Mouse (Mus musculus): ENCODE results near the gene Cux1. TPM values are rescaled to one million over a fixed set of nuclear protein-coding genes. Genes with fewer than 3 reads are reported as not detected.

Gene Cux1
- polyA plus RNA-seq, 1 experiment, result 164 TPM

DNA sequence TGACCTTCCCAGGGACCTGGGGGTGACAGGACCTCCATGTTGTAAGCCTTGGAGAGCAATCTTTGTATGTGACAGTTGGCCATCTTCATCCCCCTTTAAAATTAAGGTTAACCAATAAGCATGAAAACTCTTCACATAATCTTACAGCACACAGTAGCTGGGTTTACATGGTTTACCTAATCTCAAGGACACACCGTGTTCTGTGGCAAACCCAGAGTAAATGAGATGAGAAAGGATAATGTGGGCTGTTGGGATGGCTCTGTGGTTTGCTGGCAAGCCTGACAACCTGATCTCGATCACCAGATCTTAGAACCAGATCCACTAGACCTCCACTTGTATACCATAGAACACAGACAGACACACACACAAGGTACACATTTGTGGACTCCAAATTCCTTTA lies 73.0 kb downstream of the Cux1 start:
- Histone ChIP-seq H3K27me3 (ENCODE audit: control insufficient read depth, insufficient read depth, low read length) (no peaks in the 10 kb centered on the region), H3K27ac (ENCODE audit: control insufficient read depth, insufficient read depth, low read length) (no peak overlapping the region), H3K4me1 (replicated peaks; ENCODE audit: control insufficient read depth, insufficient read depth, low read length) (peaks cover 5% of the 10 kb centered on the region; the same call in 1 of the 2 replicates), H3K4me3 (ENCODE audit: control insufficient read depth, insufficient read depth, low read length) (no peak overlapping the region), H3K36me3 (ENCODE audit: control insufficient read depth, insufficient read depth, low read length) (no peaks in the 10 kb centered on the region)
- DNase-seq, result no peak
- TF ChIP-seq POLR2A (IDR thresholded peaks at IDR 0.05; ENCODE audit: control insufficient read depth, extremely low read depth, insufficient read depth, low read length, poor library complexity), result no peak
- no peak for TF ChIP-seq CTCF (IDR thresholded peaks at IDR 0.05; ENCODE audit: borderline replicate concordance, control insufficient read depth, extremely low read depth, insufficient read depth, low read length, poor library complexity)
- WGBS, result 13% methylated on average over 2 of the region's 2 CpGs

DNA sequence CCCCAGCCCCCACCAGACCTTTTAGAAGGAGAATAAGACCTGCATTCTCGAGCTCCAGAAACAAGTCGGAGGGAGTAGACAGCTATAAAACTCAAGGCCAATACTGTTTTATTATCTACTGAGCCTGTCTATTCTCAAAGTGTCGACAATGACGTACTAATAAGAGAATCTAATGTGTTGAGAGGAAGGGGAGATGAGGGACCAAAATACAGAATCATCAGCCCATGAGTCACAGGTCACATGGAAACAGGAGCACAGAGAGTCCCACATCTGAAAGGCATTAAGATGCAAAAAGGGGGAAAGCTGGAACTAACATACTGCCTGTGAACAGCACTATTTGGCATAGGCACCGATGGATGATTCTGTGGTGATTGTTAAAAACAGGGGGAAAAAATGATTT lies 77.8 kb downstream of the Cux1 start:
- TF ChIP-seq POLR2A (IDR thresholded peaks at IDR 0.05; ENCODE audit: control insufficient read depth, extremely low read depth, insufficient read depth, low read length, poor library complexity) (no peak), CTCF (IDR thresholded peaks at IDR 0.05; ENCODE audit: borderline replicate concordance, control insufficient read depth, extremely low read depth, insufficient read depth, low read length, poor library complexity) (no peak)
- Histone ChIP-seq H3K4me3 (ENCODE audit: control insufficient read depth, insufficient read depth, low read length) (no peak overlapping the region), H3K36me3 (ENCODE audit: control insufficient read depth, insufficient read depth, low read length) (peaks cover 10% of the 10 kb centered on the region), H3K4me1 (replicated peaks; ENCODE audit: control insufficient read depth, insufficient read depth, low read length) (0 out of 2 replicates have a peak, but pooled peaks cover 2% of the 10 kb centered on the region), H3K27me3 (ENCODE audit: control insufficient read depth, insufficient read depth, low read length) (no peaks in the 10 kb centered on the region), H3K27ac (ENCODE audit: control insufficient read depth, insufficient read depth, low read length) (no peak overlapping the region)
- WGBS, result 97% methylated on average over 5 of the region's 5 CpGs
- no peak for DNase-seq

DNA sequence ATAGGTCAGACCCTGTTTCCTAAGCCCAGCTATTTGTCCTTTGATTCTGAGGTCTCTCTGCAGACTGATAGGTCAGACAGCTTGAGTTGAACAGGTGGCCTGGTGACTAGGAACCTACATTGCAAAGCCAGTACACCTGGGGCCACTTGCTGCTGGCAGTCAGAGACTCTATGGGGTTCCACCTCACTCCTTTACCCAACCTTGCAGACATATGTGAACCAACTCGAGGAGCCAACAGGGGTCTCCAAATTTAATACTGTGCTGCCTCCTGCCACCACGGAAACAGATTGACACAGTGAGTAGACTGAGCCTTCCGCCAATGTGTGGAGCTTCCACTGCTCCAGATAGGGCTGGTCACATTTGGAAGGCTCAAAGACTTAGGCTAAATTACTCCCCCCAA lies 78.6 kb downstream of the Cux1 start:
- Histone ChIP-seq H3K4me3 (ENCODE audit: control insufficient read depth, insufficient read depth, low read length) (no peak overlapping the region), H3K27me3 (ENCODE audit: control insufficient read depth, insufficient read depth, low read length) (no peaks in the 10 kb centered on the region), H3K36me3 (ENCODE audit: control insufficient read depth, insufficient read depth, low read length) (peaks cover 16% of the 10 kb centered on the region), H3K4me1 (replicated peaks; ENCODE audit: control insufficient read depth, insufficient read depth, low read length) (0 out of 2 replicates have a peak, but pooled peaks cover 2% of the 10 kb centered on the region), H3K27ac (ENCODE audit: control insufficient read depth, insufficient read depth, low read length) (no peak overlapping the region)
- TF ChIP-seq POLR2A (IDR thresholded peaks at IDR 0.05; ENCODE audit: control insufficient read depth, extremely low read depth, insufficient read depth, low read length, poor library complexity), result no peak
- TF ChIP-seq CTCF (IDR thresholded peaks at IDR 0.05; ENCODE audit: borderline replicate concordance, control insufficient read depth, extremely low read depth, insufficient read depth, low read length, poor library complexity), result no peak
- no peak for DNase-seq
- 59% methylated on average over 3 of the region's 3 CpGs for WGBS

DNA sequence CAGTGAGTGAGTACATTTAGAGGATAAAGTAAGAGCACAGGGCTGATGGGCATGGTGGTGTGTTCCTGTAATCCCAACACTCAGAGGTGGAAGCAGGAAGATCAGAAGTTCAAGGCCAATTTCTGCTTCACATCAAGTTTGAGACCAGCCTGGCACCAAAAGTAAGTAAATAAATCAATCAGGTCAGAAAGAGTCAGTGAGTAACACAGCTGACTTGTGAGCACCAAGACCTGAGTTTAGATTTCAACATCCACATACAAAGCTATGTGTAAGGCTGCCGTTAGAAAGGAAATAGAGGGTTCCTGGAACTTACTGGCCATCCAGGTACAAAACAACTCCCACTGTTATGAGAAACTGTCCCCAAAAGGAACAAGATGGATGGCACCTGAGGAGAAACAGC lies 79.1 kb downstream of the Cux1 start:
- Histone ChIP-seq H3K36me3 (ENCODE audit: control insufficient read depth, insufficient read depth, low read length) (peaks cover 20% of the 10 kb centered on the region), H3K27me3 (ENCODE audit: control insufficient read depth, insufficient read depth, low read length) (no peaks in the 10 kb centered on the region), H3K4me1 (replicated peaks; ENCODE audit: control insufficient read depth, insufficient read depth, low read length) (0 out of 2 replicates have a peak, but pooled peaks cover 2% of the 10 kb centered on the region), H3K27ac (ENCODE audit: control insufficient read depth, insufficient read depth, low read length) (no peak overlapping the region), H3K4me3 (ENCODE audit: control insufficient read depth, insufficient read depth, low read length) (no peak overlapping the region)
- no peak for DNase-seq
- TF ChIP-seq CTCF (IDR thresholded peaks at IDR 0.05; ENCODE audit: borderline replicate concordance, control insufficient read depth, extremely low read depth, insufficient read depth, low read length, poor library complexity) (no peak), POLR2A (IDR thresholded peaks at IDR 0.05; ENCODE audit: control insufficient read depth, extremely low read depth, insufficient read depth, low read length, poor library complexity) (no peak)
- WGBS, result 41% methylated on average over 1 of the region's 1 CpGs

DNA sequence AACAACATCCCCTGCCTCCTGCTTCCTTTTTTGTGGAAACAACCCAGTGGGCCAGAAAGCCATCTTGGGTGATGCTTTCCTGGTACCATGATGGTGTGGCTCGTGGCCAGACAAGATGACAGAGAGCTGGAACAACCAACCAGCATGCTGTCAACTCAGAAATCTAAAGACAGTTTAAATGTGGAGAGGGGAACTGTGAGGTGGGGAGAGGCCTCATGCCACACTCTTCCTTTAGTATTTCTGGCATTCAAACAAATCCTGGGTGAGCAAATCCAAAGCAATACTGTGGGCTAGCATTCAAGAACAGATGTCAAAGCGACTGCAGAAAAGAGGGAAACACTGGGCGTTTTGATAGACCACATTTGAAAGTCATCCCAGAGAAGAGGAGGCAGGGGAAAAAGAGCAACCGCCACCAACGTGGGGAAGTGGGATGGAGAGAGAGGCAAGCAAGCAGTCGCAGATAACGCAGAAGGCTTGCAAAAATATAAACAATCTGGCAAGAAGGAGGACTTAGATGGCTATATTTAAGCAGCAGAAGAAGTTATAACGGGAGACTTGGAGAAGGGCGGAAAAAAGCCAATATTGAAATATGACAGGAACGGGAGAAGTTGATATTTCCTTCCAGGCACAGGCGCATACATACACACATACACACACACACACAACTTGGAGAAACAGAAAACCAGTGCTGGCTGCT lies 79.7 kb downstream of the Cux1 start:
- no peak for DNase-seq
- no peak for TF ChIP-seq POLR2A (IDR thresholded peaks at IDR 0.05; ENCODE audit: control insufficient read depth, extremely low read depth, insufficient read depth, low read length, poor library complexity)
- no peak for TF ChIP-seq CTCF (IDR thresholded peaks at IDR 0.05; ENCODE audit: borderline replicate concordance, control insufficient read depth, extremely low read depth, insufficient read depth, low read length, poor library complexity)
- Histone ChIP-seq H3K27ac (ENCODE audit: control insufficient read depth, insufficient read depth, low read length) (no peak overlapping the region), H3K4me1 (replicated peaks; ENCODE audit: control insufficient read depth, insufficient read depth, low read length) (0 out of 2 replicates have a peak, but pooled peaks cover 2% of the 10 kb centered on the region), H3K27me3 (ENCODE audit: control insufficient read depth, insufficient read depth, low read length) (no peaks in the 10 kb centered on the region), H3K36me3 (ENCODE audit: control insufficient read depth, insufficient read depth, low read length) (peaks cover 20% of the 10 kb centered on the region), H3K4me3 (ENCODE audit: control insufficient read depth, insufficient read depth, low read length) (no peak overlapping the region)
- WGBS, result 53% methylated on average over 11 of the region's 11 CpGs

DNA sequence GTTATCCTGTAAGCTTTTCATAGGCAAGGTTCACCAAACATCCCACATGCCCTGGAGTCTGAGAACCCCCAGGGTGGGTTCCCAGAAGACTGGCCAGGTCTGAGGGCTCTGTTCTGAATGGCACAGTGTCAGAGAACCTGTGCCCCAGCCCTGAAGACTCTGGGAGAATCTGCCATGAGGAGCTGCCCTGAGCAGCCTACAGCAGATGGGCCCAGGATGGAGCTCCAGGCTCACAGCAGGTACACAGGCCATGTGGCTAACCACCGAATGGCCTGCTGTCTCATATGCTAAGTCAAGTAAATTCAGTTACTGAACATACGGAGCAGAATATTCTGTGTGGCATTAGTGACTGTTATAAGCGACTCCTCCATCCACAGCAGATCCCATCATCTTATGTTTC lies 80.9 kb downstream of the Cux1 start:
- Histone ChIP-seq H3K27ac (ENCODE audit: control insufficient read depth, insufficient read depth, low read length) (no peak overlapping the region), H3K27me3 (ENCODE audit: control insufficient read depth, insufficient read depth, low read length) (no peaks in the 10 kb centered on the region)
- WGBS, result 94% methylated on average over 3 of the region's 3 CpGs

More for the DNA sequence above, 80.9 kb downstream of the Cux1 start:
- no peak for TF ChIP-seq POLR2A (IDR thresholded peaks at IDR 0.05; ENCODE audit: control insufficient read depth, extremely low read depth, insufficient read depth, low read length, poor library complexity)
- TF ChIP-seq CTCF (IDR thresholded peaks at IDR 0.05; ENCODE audit: borderline replicate concordance, control insufficient read depth, extremely low read depth, insufficient read depth, low read length, poor library complexity), result no peak
- Histone ChIP-seq H3K4me3 (ENCODE audit: control insufficient read depth, insufficient read depth, low read length) (no peak overlapping the region), H3K36me3 (ENCODE audit: control insufficient read depth, insufficient read depth, low read length) (peaks cover 23% of the 10 kb centered on the region), H3K4me1 (replicated peaks; ENCODE audit: control insufficient read depth, insufficient read depth, low read length) (0 out of 2 replicates have a peak, but pooled peaks cover 4% of the 10 kb centered on the region)
- DNase-seq, result no peak
